Mouse (Mus musculus): ENCODE results near the gene Slc33a1. TPM values are rescaled to one million over a fixed set of nuclear protein-coding genes. Genes with fewer than 3 reads are reported as not detected.

The Slc33a1 gene
- polyA plus RNA-seq, 1 experiment = 6.1 TPM

DNA sequence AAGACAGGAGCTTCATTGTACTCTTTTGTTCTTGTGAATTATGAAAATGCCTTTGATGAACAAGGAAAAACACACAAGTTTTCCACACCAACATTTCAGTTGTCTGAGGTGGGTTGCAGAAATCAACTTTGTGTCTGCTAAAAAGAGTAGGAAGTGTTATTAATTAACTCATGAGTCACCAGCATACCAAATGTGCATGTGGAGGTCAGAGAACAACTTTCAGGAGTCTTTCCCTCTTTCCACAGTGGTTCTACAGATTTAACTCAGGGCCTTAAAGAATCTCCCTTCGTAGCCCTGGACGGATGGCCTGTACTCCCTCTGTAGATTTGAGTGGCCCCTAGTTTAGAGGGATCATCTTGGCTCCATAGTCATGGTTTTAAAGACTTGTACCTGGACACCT, 60.4 kb downstream of the Slc33a1 start:
- Histone ChIP-seq H3K4me3 (replicated peaks; ENCODE audit: control insufficient read depth, low read depth, low read length) (no peak overlapping the region), H3K27ac (ENCODE audit: control insufficient read depth, insufficient read depth, low read depth, low read length, poor library complexity) (no peak overlapping the region), H3K4me1 (ENCODE audit: control insufficient read depth, insufficient read depth, low read length) (no peaks in the 10 kb centered on the region)
- TF ChIP-seq POLR2A (IDR thresholded peaks at IDR 0.05; ENCODE audit: borderline replicate concordance, control insufficient read depth, low read depth, low read length) = no peak
- no peak for TF ChIP-seq CTCF (IDR thresholded peaks at IDR 0.05; ENCODE audit: control insufficient read depth, insufficient read depth, low read length)
- WGBS = 83% methylated on average over 2 of the region's 2 CpGs

GRCm38 (mm10) chr3:63900021-63900571, 64.5 kb downstream of the Slc33a1 start:
- H3K4me3 ChIP-seq (replicated peaks; ENCODE audit: control insufficient read depth, low read depth, low read length) = no peak overlapping the region
- 29% methylated on average over 12 of the region's 12 CpGs for WGBS
- no peak overlapping the region for H3K27ac ChIP-seq (ENCODE audit: control insufficient read depth, insufficient read depth, low read depth, low read length, poor library complexity)
- TF ChIP-seq POLR2A (IDR thresholded peaks at IDR 0.05; ENCODE audit: borderline replicate concordance, control insufficient read depth, low read depth, low read length) (no peak), CTCF (IDR thresholded peaks at IDR 0.05; ENCODE audit: control insufficient read depth, insufficient read depth, low read length) (no peak)
- no peaks in the 10 kb centered on the region for H3K4me1 ChIP-seq (ENCODE audit: control insufficient read depth, insufficient read depth, low read length)

- 0% methylated on average over 12 of the region's 12 CpGs for WGBS
- Histone ChIP-seq H3K4me3 (replicated peaks; ENCODE audit: control insufficient read depth, low read depth, low read length) (no peak within 1 kb of the TSS), H3K27ac (ENCODE audit: control insufficient read depth, insufficient read depth, low read depth, low read length, poor library complexity) (no peak within 1 kb of the TSS), H3K4me1 (ENCODE audit: control insufficient read depth, insufficient read depth, low read length) (no peaks in the 10 kb centered on the region)
- TF ChIP-seq POLR2A (IDR thresholded peaks at IDR 0.05; ENCODE audit: borderline replicate concordance, control insufficient read depth, low read depth, low read length) = no peak
Observed at GRCm38 (mm10) chr3:63899309-63899695, 65.3 kb downstream of the Slc33a1 start, which contains the start of gene Plch1. Gene Plch1 (minus strand): TSS chr3:63899472.

DNA sequence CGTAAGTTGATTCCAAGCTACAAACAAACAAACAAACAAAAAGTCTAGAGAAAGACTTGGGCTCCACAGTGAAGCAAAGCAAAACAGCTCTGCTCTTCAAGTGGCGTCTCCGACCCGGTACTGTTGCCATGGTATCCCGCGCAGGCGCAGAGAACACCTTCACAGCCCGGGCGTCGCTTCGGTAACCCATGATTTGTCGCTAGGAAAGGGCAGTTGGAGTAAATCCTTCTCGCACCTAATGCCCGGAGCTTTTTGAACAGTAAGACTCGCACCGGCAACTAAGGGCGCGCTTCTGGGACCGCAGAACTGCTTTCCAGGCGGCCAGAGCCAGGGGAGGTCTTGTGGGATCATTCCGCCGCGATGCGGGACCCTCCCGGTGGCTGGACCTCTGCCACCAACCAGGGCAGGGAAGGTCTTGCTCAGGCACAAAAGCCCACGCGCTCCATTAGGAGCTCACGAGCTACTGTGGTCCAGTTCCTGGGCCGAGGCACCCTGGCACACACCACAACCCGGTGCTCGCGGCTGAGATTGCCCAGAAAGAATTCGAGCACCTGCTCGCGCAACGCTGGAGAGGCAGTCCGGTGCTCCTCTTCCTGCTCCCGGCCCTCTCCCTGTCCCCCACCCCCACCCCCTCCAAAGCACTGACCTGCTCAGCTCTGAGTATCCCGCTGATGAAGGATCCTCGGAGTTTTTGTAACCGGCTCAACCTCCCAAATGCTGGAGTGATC, 65.8 kb downstream of the Slc33a1 start:
- Histone ChIP-seq H3K4me1 (ENCODE audit: control insufficient read depth, insufficient read depth, low read length) (no peaks in the 10 kb centered on the region), H3K27ac (ENCODE audit: control insufficient read depth, insufficient read depth, low read depth, low read length, poor library complexity) (no peak overlapping the region), H3K4me3 (replicated peaks; ENCODE audit: control insufficient read depth, low read depth, low read length) (no peak overlapping the region)
- under 1% methylated on average over 41 of the region's 41 CpGs for WGBS
- TF ChIP-seq CTCF (IDR thresholded peaks at IDR 0.05; ENCODE audit: control insufficient read depth, insufficient read depth, low read length) (no peak), POLR2A (IDR thresholded peaks at IDR 0.05; ENCODE audit: borderline replicate concordance, control insufficient read depth, low read depth, low read length) (no peak)

DNA sequence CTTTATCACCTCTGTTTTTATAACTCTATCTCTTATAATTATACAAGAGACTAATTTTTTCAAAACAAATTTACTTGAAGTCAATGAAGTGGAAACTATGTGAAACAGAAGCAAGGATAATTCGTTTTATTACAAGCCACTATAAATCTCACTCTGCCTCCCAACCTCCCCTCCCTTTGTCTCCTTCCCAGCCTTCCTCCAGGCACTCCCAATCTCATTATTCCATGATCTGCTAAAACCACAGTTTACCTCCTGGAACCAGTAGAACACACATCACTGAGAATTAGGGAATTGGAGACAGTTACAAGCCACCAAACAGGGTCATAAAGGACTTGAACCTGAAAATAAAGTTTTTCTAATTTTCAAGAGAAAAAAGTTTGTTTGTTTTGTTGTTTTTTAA, 67.4 kb downstream of the Slc33a1 start:
- Histone ChIP-seq H3K4me1 (ENCODE audit: control insufficient read depth, insufficient read depth, low read length) (no peaks in the 10 kb centered on the region), H3K27ac (ENCODE audit: control insufficient read depth, insufficient read depth, low read depth, low read length, poor library complexity) (no peak overlapping the region), H3K4me3 (replicated peaks; ENCODE audit: control insufficient read depth, low read depth, low read length) (no peak overlapping the region)
- TF ChIP-seq CTCF (IDR thresholded peaks at IDR 0.05; ENCODE audit: control insufficient read depth, insufficient read depth, low read length) (no peak), POLR2A (IDR thresholded peaks at IDR 0.05; ENCODE audit: borderline replicate concordance, control insufficient read depth, low read depth, low read length) (no peak)
- 61% methylated on average over 1 of the region's 1 CpGs for WGBS

GRCm38 (mm10) chr3:63896303-63896702, 68.3 kb downstream of the Slc33a1 start:
- H3K27ac ChIP-seq (ENCODE audit: control insufficient read depth, insufficient read depth, low read depth, low read length, poor library complexity) = no peak overlapping the region
- TF ChIP-seq POLR2A (IDR thresholded peaks at IDR 0.05; ENCODE audit: borderline replicate concordance, control insufficient read depth, low read depth, low read length) (no peak), CTCF (IDR thresholded peaks at IDR 0.05; ENCODE audit: control insufficient read depth, insufficient read depth, low read length) (no peak)
- H3K4me1 ChIP-seq (ENCODE audit: control insufficient read depth, insufficient read depth, low read length) = no peaks in the 10 kb centered on the region
- H3K4me3 ChIP-seq (replicated peaks; ENCODE audit: control insufficient read depth, low read depth, low read length) = no peak overlapping the region
- WGBS = 83% methylated on average over 4 of the region's 4 CpGs

GRCm38 (mm10) chr3:63895786-63896185, 68.8 kb downstream of the Slc33a1 start:
- 76% methylated on average over 2 of the region's 2 CpGs for WGBS
- H3K4me3 ChIP-seq (replicated peaks; ENCODE audit: control insufficient read depth, low read depth, low read length) = no peak overlapping the region
- H3K4me1 ChIP-seq (ENCODE audit: control insufficient read depth, insufficient read depth, low read length) = no peaks in the 10 kb centered on the region
- no peak overlapping the region for H3K27ac ChIP-seq (ENCODE audit: control insufficient read depth, insufficient read depth, low read depth, low read length, poor library complexity)
- TF ChIP-seq POLR2A (IDR thresholded peaks at IDR 0.05; ENCODE audit: borderline replicate concordance, control insufficient read depth, low read depth, low read length) (no peak), CTCF (IDR thresholded peaks at IDR 0.05; ENCODE audit: control insufficient read depth, insufficient read depth, low read length) (no peak)

- H3K4me3 ChIP-seq (replicated peaks; ENCODE audit: control insufficient read depth, low read depth, low read length) = no peak overlapping the region
- H3K27ac ChIP-seq (ENCODE audit: control insufficient read depth, insufficient read depth, low read depth, low read length, poor library complexity) = no peak overlapping the region
- 3% methylated on average over 7 of the region's 7 CpGs for WGBS
- no peaks in the 10 kb centered on the region for H3K4me1 ChIP-seq (ENCODE audit: control insufficient read depth, insufficient read depth, low read length)
- no peak for TF ChIP-seq CTCF (IDR thresholded peaks at IDR 0.05; ENCODE audit: control insufficient read depth, insufficient read depth, low read length)
- TF ChIP-seq POLR2A (IDR thresholded peaks at IDR 0.05; ENCODE audit: borderline replicate concordance, control insufficient read depth, low read depth, low read length) = no peak
Observed at GRCm38 (mm10) chr3:63893677-63894076, 70.9 kb downstream of the Slc33a1 start.
